Mouse (Mus musculus) liver, embryonic 18 days (tissue): ENCODE results near the gene Gm17545. TPM values are rescaled to one million over a fixed set of nuclear protein-coding genes. Genes with fewer than 3 reads are reported as not detected.

Source experiments
- polyA plus RNA-seq: library from polyadenylated mRNA; depleted of rRNA; stranded (reverse); fragments of >200 nt; gene quantifications from 2 replicates; pipeline ENCODE4 v1.2.3, GENCODE M21; 2012; rRNA removed

The Gm17545 gene
- polyA plus RNA-seq, result not detected in 2 replicates

DNA sequence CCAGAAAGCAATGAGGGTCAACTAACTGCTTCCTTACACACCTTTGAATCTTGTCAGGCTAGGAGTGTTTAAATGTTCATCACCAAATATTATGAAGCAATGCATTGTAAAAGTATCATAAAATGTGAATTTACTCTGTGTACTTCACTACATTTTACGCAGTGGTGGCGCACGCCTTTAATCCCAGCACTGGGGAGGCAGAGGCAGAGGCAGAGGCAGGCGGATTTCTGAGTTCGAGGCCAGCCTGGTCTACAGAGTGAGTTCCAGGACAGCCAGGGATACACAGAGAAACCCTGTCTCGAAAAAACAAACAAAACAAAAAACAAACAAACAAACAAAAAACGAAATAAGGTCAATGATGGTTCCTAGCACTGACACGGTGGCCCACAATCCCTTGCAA lies at the start of gene Gm17545:
Gm17545 (plus strand) TSS at position 301 of the 400 bp plus-strand sequence.

DNA sequence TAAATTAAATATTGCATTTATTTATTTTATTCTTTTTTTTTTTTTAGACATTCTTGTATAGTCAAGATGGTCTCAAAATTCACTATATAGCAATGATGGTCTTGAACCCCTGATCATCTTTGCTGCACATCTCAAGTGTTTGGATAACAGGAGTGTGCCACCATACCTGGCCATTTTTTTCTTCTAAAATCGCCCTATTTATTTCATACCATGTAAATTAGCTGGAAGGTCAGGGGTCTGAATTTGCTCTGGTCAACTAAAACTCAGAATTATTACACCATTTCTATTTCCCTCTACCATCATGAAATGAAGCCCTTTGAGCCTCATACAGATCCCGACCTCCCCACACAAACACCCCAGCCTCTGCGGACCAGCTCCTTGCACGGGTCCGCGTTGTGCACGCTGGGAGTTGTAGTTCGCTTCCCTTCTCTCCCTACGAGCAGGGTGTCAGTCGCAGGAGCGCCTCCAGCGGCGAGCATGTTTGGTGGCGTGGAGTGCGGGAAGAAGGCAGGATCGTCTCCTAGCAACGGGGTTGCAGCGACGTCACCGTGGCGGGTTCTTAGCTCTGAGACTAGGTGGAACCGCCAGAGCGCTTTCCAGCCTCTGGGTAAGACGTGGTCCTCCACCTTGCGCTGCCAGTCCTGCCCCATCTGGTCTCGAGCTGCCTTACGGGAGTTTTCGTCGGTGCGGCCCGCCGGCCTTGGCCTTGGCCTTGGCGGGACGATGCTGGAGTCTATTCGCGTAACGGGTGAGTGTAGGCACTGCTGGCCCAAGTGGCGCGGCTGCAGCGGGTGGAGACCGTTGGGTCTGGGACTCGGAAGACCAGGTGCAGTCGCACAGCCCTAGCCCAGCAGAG lies 42.9 kb upstream of the Gm17545 start, which contains the start of gene 9530077C05Rik:
9530077C05Rik (plus strand) TSS at position 512 of the 856 bp plus-strand sequence.

DNA sequence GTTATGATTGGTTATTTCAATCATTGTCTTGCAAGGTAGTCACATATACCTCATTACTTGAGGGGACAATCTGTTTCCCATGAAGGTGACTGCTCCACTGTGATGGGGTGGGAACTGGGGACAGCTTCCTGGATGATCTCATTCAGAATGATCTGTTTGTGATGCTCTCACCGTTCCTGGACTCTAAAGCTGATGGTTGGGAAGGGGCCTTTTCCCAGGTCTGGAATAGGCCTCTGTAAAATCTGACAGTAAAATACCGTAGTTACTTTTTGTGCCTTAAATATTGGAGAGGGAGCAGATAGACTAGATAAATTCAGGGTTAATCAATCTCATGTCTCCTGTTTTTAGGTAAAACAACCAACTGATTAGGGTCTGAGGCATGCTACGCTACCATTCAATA lies 15.6 kb downstream of the Gm17545 start, which contains the start of gene Rp9:
Rp9 (minus strand) TSS at position 101 of the 400 bp plus-strand sequence.

GRCm38 (mm10) chr9:22475424-22475868 lies 21.4 kb downstream of the Gm17545 start, which contains the start of gene Bbs9:
Bbs9 (plus strand) TSS chr9:22475715.

Other genes starting within 250 kb of the Gm17545 start
- 4.5 and 4.6 TPM in 2 replicates for gene Zfp809, start 228.6 kb upstream of the Gm17545 start, polyA plus RNA-seq
- gene Zfp599, start 194.4 kb upstream of the Gm17545 start, polyA plus RNA-seq, result 0.53 and 0.61 TPM in 2 replicates
- 4.1 and 4.8 TPM in 2 replicates for gene Zfp810, start 146.6 kb upstream of the Gm17545 start, polyA plus RNA-seq
- gene Anln, start 65.1 kb upstream of the Gm17545 start, polyA plus RNA-seq, result 9.3 and 11.3 TPM in 2 replicates
- 0.94 TPM in 2 replicates for gene 9530077C05Rik, start 42.8 kb upstream of the Gm17545 start, polyA plus RNA-seq
- 29.0 and 29.2 TPM in 2 replicates for gene Rp9, start 15.5 kb downstream of the Gm17545 start, polyA plus RNA-seq
- 2.6 and 3.0 TPM in 2 replicates for gene Bbs9, start 21.4 kb downstream of the Gm17545 start, polyA plus RNA-seq